Mouse (Mus musculus) heart, embryonic 11.5 days (tissue): ENCODE measurements around the gene Krtap7-1. TPM values are rescaled to one million over a fixed set of nuclear protein-coding genes. Genes with fewer than 3 reads are reported as not detected.

Experiments
- ATAC-seq: fragments of 200-750 bp; cut with Nextera tagmentation; replicated peaks from 2 replicates; pipeline ENCODE4 v1.8.0; 2017; ENCODE audit warnings: moderate library complexity; ENCODE audit not compliant: insufficient number of reproducible peaks, low FRiP score, low TSS enrichment
- H3K27ac ChIP-seq: fragments of 300-500 bp; sonication (generic); 2 replicates; pipeline ENCODE4 v1.5.1; 2014; ENCODE audit warnings: mild to moderate bottlenecking, low read depth, low read length
- H3K27me3 ChIP-seq: fragments of 300-500 bp; sonication (generic); 2 replicates; pipeline ENCODE4 v1.6.1; 2014; ENCODE audit warnings: mild to moderate bottlenecking, low read length, mixed read lengths; ENCODE audit not compliant: control insufficient read depth, insufficient read depth
- H3K36me3 ChIP-seq: fragments of 300-500 bp; sonication (generic); 2 replicates; pipeline ENCODE4 v1.6.1; 2014; ENCODE audit warnings: mild to moderate bottlenecking, low read length, moderate library complexity, mixed read lengths; ENCODE audit not compliant: control insufficient read depth, insufficient read depth
- H3K4me1 ChIP-seq: fragments of 300-500 bp; sonication (generic); 2 replicates; pipeline ENCODE4 v1.6.1; 2014; ENCODE audit warnings: low read length; ENCODE audit not compliant: control insufficient read depth, insufficient read depth
- H3K4me2 ChIP-seq: fragments of 300-500 bp; sonication (generic); 2 replicates; pipeline ENCODE4 v1.6.1; 2014; ENCODE audit warnings: mild to moderate bottlenecking, moderate library complexity
- H3K4me3 ChIP-seq: fragments of 300-500 bp; sonication (generic); 2 replicates; pipeline ENCODE4 v1.5.1; 2014; ENCODE audit warnings: low read depth, low read length
- H3K9ac ChIP-seq: fragments of 300-500 bp; sonication (generic); 2 replicates; pipeline ENCODE4 v1.6.1; 2014; ENCODE audit warnings: mild to moderate bottlenecking, low read depth, low read length, moderate library complexity
- H3K9me3 ChIP-seq: fragments of 300-500 bp; sonication (generic); replicated peaks from 2 replicates; pipeline ENCODE4 v1.6.1; 2016; ENCODE audit warnings: low read length; ENCODE audit not compliant: control insufficient read depth
- WGBS: fragments of 180-500 bp; shearing (Covaris S2); extraction: QIAGEN DNeasy Blood & Tissue Kit; methylation state at CpG from one replicate; pipeline ENCODE4 v1.1.7; 2014; ENCODE audit not compliant: insufficient replicate concordance; 5-methylcytosine and 5-hydroxymethylcytosine counted together
- polyA plus RNA-seq: library from polyadenylated mRNA; unstranded; fragments of >200 nt; fragmentation: Nextera tagmentation; extraction: Ambion mirVana; gene quantifications from 2 replicates; pipeline ENCODE4 v1.2.1, GENCODE M21; 2014

Krtap7-1 gene
- not detected in 2 replicates for polyA plus RNA-seq

GRCm38 (mm10) chr16:89508223-89508622 is at the start of gene Krtap7-1:
TSS of gene Krtap7-1 (minus strand) at chr16:89508323.
- no peak for ATAC-seq
- Histone ChIP-seq H3K27ac (no peak within 1 kb of the TSS), H3K4me1 (no peaks in the 10 kb centered on the region), H3K36me3 (no peaks in the 10 kb centered on the region), H3K4me3 (no peak within 1 kb of the TSS), H3K9me3 (no peaks in the 10 kb centered on the region), H3K9ac (no peak within 1 kb of the TSS), H3K27me3 (no peaks in the 10 kb centered on the region), H3K4me2 (no peak within 1 kb of the TSS)
- 82% methylated on average over 4 of the region's 4 CpGs for WGBS

DNA sequence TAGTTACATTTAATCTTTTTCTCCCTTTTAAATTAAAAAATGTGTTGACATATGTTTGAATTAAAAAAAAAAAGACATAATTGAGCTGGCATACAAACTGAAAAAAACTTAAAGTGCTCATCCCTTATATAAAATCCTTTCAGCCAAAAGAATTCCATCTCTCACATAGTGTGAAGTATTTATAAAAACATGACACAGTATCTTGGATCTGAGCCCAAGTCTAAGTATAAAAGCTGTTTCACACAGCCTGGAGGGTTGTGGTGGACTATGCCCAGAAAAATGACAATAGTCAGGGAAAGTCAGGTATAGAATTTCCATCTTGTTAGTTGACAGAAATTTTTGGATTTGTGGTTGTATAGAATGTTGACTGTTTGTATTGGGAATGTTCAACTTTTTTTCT is 42.2 kb upstream of the Krtap7-1 start:
- H3K9me3 ChIP-seq, result no peaks in the 10 kb centered on the region
- H3K9ac ChIP-seq, result no peak overlapping the region
- H3K4me2 ChIP-seq, result no peak overlapping the region
- no peak overlapping the region for H3K4me3 ChIP-seq
- H3K27ac ChIP-seq, result no peak overlapping the region
- no peaks in the 10 kb centered on the region for H3K36me3 ChIP-seq
- no peaks in the 10 kb centered on the region for H3K4me1 ChIP-seq
- no peaks in the 10 kb centered on the region for H3K27me3 ChIP-seq
- no peak for ATAC-seq

DNA sequence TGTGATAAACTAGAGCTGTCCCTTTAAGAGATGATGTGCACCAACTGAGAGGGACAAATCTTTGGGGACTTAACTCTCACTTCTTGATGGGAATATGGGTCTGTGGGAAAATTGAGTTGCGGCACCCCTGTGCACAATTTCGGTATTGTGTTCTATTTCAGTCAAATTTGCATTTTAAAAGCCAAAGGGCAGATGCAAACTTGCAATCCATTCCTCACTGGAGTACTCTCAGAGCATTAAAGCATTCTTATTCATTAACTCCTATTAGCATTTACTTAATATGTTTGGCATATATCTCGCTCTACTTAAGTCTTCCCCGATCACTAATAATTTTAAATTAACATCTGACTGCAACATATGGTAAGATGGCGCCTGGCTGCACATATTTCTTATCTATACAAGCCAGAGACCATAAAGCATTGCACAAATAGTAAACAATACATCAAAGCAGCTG is 29.9 kb upstream of the Krtap7-1 start:
- Histone ChIP-seq H3K27me3 (no peaks in the 10 kb centered on the region), H3K27ac (no peak overlapping the region), H3K4me3 (no peak overlapping the region), H3K4me2 (no peak overlapping the region), H3K9me3 (no peaks in the 10 kb centered on the region), H3K4me1 (no peaks in the 10 kb centered on the region), H3K9ac (no peak overlapping the region), H3K36me3 (no peaks in the 10 kb centered on the region)
- ATAC-seq, result no peak
- 76% methylated on average over 5 of the region's 5 CpGs for WGBS

GRCm38 (mm10) chr16:89537349-89537748 is 29.2 kb upstream of the Krtap7-1 start:
- Histone ChIP-seq H3K27ac (no peak overlapping the region), H3K4me1 (no peaks in the 10 kb centered on the region), H3K27me3 (no peaks in the 10 kb centered on the region), H3K9ac (no peak overlapping the region), H3K9me3 (no peaks in the 10 kb centered on the region), H3K4me2 (no peak overlapping the region), H3K4me3 (no peak overlapping the region), H3K36me3 (no peaks in the 10 kb centered on the region)
- WGBS, result 88% methylated on average over 6 of the region's 6 CpGs
- ATAC-seq, result no peak

DNA sequence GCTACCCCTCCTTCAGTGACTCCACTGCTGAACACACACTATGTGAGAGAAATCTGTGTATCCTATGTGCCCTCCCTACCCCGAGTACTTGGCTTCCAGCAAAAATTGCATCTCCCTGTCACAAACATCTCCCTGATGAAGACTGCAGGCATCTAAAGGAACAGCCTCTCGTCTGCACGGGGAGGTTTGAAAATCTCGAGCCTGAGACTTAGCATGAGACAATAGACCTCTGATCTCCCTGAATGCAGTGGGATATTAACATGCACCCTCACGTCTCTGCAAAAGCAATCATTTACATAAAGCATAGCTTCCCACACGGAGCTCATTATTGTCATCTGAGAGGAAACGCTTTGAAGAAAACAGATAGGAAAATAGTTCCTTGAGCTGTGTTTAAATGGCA is 22.4 kb upstream of the Krtap7-1 start:
- no peak overlapping the region for H3K27ac ChIP-seq
- 64% methylated on average over 7 of the region's 7 CpGs for WGBS
- no peak overlapping the region for H3K9ac ChIP-seq
- no peak overlapping the region for H3K4me3 ChIP-seq
- no peaks in the 10 kb centered on the region for H3K27me3 ChIP-seq
- no peak overlapping the region for H3K4me2 ChIP-seq
- no peaks in the 10 kb centered on the region for H3K36me3 ChIP-seq
- H3K4me1 ChIP-seq, result no peaks in the 10 kb centered on the region
- H3K9me3 ChIP-seq, result no peaks in the 10 kb centered on the region
- ATAC-seq, result no peak

DNA sequence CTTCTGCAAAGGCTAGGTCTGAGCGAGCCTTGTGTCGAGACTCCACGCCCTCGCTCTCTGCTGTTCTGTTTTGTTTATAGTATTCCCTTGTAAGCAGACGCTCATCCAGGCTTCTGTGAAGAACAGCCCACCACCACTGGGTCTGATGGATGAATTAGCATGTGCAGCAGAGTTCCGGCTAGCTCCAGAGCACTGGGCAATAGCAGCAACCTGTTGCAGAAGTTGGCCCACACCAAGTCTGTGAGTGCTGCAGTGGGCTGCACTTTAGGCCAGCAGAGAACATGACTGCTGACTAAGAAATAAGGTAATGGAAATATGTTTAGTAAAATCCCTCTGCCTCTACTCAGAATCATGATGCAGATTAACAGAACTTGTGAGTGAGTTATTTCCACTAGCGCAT is 21.7 kb upstream of the Krtap7-1 start:
- H3K4me2 ChIP-seq, result no peak overlapping the region
- H3K4me1 ChIP-seq, result no peaks in the 10 kb centered on the region
- ATAC-seq, result no peak
- no peaks in the 10 kb centered on the region for H3K27me3 ChIP-seq
- 65% methylated on average over 7 of the region's 7 CpGs for WGBS
- H3K27ac ChIP-seq, result no peak overlapping the region
- H3K36me3 ChIP-seq, result no peaks in the 10 kb centered on the region
- no peak overlapping the region for H3K4me3 ChIP-seq
- H3K9me3 ChIP-seq, result no peaks in the 10 kb centered on the region
- no peak overlapping the region for H3K9ac ChIP-seq

DNA sequence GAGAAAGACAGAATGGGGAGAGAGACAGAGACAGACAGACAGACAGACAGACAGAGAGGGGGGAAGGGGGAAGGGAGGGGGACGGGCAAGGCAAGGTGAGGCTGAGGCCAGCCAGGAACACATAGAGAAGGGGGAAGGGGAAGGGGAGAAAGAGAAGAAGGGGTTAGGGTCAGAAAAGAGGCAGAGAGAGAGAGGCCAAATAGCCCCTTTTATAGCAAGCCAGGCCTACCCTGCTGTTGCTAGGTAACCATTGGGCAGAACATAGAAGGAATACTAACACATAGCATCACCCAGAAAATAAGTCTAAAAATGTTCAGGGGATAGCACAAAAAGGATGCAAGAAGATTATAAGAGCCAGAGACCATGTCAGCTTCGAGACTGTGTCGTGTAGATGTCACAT is 20.3 kb upstream of the Krtap7-1 start:
- no peak for ATAC-seq
- WGBS, result 72% methylated on average over 3 of the region's 3 CpGs
- no peak overlapping the region for H3K4me2 ChIP-seq

DNA sequence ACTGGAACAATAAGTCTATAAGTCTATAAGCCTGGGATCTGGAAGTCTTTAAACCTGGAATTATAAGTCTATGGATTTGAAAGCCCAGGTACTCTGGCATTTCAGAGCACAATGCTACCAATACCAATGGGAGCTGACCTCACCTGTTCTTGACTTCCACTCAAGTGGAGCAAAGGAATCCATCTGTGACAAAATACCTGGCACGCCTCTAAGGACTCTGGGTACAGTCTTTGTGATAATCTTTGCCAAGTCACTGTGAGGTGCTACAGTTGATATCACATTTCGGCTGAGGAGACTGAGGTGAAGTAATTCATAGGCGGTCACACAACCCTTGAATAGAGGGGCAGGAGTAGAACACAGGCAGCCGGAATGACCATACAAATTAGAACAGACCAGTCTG is 12.9 kb upstream of the Krtap7-1 start:
- Histone ChIP-seq H3K9me3 (no peaks in the 10 kb centered on the region), H3K9ac (no peak overlapping the region), H3K4me1 (no peaks in the 10 kb centered on the region), H3K36me3 (no peaks in the 10 kb centered on the region), H3K27me3 (no peaks in the 10 kb centered on the region), H3K4me3 (no peak overlapping the region), H3K27ac (no peak overlapping the region), H3K4me2 (no peak overlapping the region)
- 91% methylated on average over 4 of the region's 4 CpGs for WGBS
- ATAC-seq, result no peak

More for the DNA sequence above, 20.3 kb upstream of the Krtap7-1 start:
- H3K4me1 ChIP-seq, result no peaks in the 10 kb centered on the region
- H3K27ac ChIP-seq, result no peak overlapping the region
- no peak overlapping the region for H3K4me3 ChIP-seq
- H3K9me3 ChIP-seq, result no peaks in the 10 kb centered on the region
- no peaks in the 10 kb centered on the region for H3K36me3 ChIP-seq
- no peaks in the 10 kb centered on the region for H3K27me3 ChIP-seq
- no peak overlapping the region for H3K9ac ChIP-seq

GRCm38 (mm10) chr16:89520555-89520954 is 12.4 kb upstream of the Krtap7-1 start:
- Histone ChIP-seq H3K36me3 (no peaks in the 10 kb centered on the region), H3K4me3 (no peak overlapping the region), H3K9me3 (no peaks in the 10 kb centered on the region), H3K9ac (no peak overlapping the region), H3K27me3 (no peaks in the 10 kb centered on the region), H3K4me2 (no peak overlapping the region), H3K27ac (no peak overlapping the region), H3K4me1 (no peaks in the 10 kb centered on the region)
- ATAC-seq, result no peak; the same call in 1 of the 2 replicates
- 83% methylated on average over 2 of the region's 2 CpGs for WGBS
